Mouse (Mus musculus) hindbrain, embryonic 12.5 days (tissue): Measurements from ENCODE around the gene Pmel. TPM values are rescaled to one million over a fixed set of nuclear protein-coding genes. Genes with fewer than 3 reads are reported as not detected.

Source experiments
- ATAC-seq: fragments of 200-750 bp; cut with Nextera tagmentation; 2 replicates; pipeline ENCODE4 v1.8.0; 2017; ENCODE audit warnings: moderate TSS enrichment; ENCODE audit not compliant: low FRiP score
- H3K27ac ChIP-seq: fragments of 300-500 bp; sonication (generic); 2 replicates; pipeline ENCODE4 v1.5.1; 2016; ENCODE audit warnings: mild to moderate bottlenecking
- H3K27me3 ChIP-seq: fragments of 300-500 bp; sonication (generic); 2 replicates; pipeline ENCODE4 v1.6.1; 2016; ENCODE audit warnings: mild to moderate bottlenecking
- H3K36me3 ChIP-seq: fragments of 300-500 bp; sonication (generic); 2 replicates; pipeline ENCODE4 v1.6.1; 2016; ENCODE audit warnings: mild to moderate bottlenecking
- H3K4me1 ChIP-seq: fragments of 300-500 bp; sonication (generic); 2 replicates; pipeline ENCODE4 v1.6.1; 2016
- H3K4me2 ChIP-seq: fragments of 300-500 bp; sonication (generic); replicated peaks from 2 replicates; pipeline ENCODE4 v1.6.1; 2016; ENCODE audit warnings: mild to moderate bottlenecking
- H3K4me3 ChIP-seq: fragments of 300-500 bp; sonication (generic); 2 replicates; pipeline ENCODE4 v1.5.1; 2016; ENCODE audit warnings: mild to moderate bottlenecking
- H3K9ac ChIP-seq: fragments of 300-500 bp; sonication (generic); 2 replicates; pipeline ENCODE4 v1.6.1; 2016; ENCODE audit warnings: mild to moderate bottlenecking, moderate library complexity
- H3K9me3 ChIP-seq: fragments of 300-500 bp; sonication (generic); replicated peaks from 2 replicates; pipeline ENCODE4 v1.6.1; 2016; ENCODE audit warnings: mild to moderate bottlenecking
- WGBS: fragments of 180-500 bp; shearing (Covaris S2); methylation state at CpG from one replicate; pipeline ENCODE4 v1.1.7; 2016; 5-methylcytosine and 5-hydroxymethylcytosine counted together
- polyA plus RNA-seq: library from polyadenylated mRNA; unstranded; fragments of >200 nt; fragmentation: Nextera tagmentation; extraction: Ambion mirVana; gene quantifications from 2 replicates; pipeline ENCODE4 v1.2.1, GENCODE M21; 2016

Pmel gene
- polyA plus RNA-seq, result 3.5 and 6.0 TPM in 2 replicates

- Histone ChIP-seq H3K9me3 (no peaks in the 10 kb centered on the region), H3K4me2 (peak within 1 kb of the TSS; percentile 74), H3K36me3 (peaks cover 19% of the 10 kb centered on the region), H3K4me1 (peaks cover 12% of the 10 kb centered on the region), H3K9ac (peak within 1 kb of the TSS; percentile 65), H3K27me3 (0 out of 2 replicates have a peak, but pooled peaks cover 2% of the 10 kb centered on the region), H3K27ac (peak within 1 kb of the TSS; percentile 82), H3K4me3 (peak within 1 kb of the TSS; percentile 80)
- no peak for ATAC-seq
- 27% methylated on average over 4 of the region's 4 CpGs for WGBS
Measured at GRCm38 (mm10) chr10:128703895-128704294, at the start of gene Pmel. Gene Pmel (plus strand): TSS chr10:128704195.

- H3K36me3 ChIP-seq, result no peaks in the 10 kb centered on the region; the same call in 1 of the 2 replicates
- no peak for ATAC-seq
- WGBS, result 87% methylated on average over 3 of the region's 3 CpGs
- no peak overlapping the region for H3K4me3 ChIP-seq
- no peaks in the 10 kb centered on the region for H3K9me3 ChIP-seq
- no peak overlapping the region for H3K9ac ChIP-seq
- H3K4me2 ChIP-seq, result no peak overlapping the region
- H3K27me3 ChIP-seq, result no peaks in the 10 kb centered on the region
- no peak overlapping the region for H3K27ac ChIP-seq
- no peaks in the 10 kb centered on the region for H3K4me1 ChIP-seq
Measured at GRCm38 (mm10) chr10:128655254-128655653, 48.7 kb upstream of the Pmel start.

- WGBS, result 82% methylated on average over 1 of the region's 1 CpGs
- no peak for ATAC-seq
Measured at GRCm38 (mm10) chr10:128656731-128657130, 47.3 kb upstream of the Pmel start.

GRCm38 (mm10) chr10:128657844-128658243 is 46.2 kb upstream of the Pmel start:
- Histone ChIP-seq H3K4me1 (no peaks in the 10 kb centered on the region), H3K4me2 (no peak overlapping the region), H3K27ac (no peak overlapping the region), H3K36me3 (no peaks in the 10 kb centered on the region), H3K4me3 (no peak overlapping the region), H3K27me3 (no peaks in the 10 kb centered on the region), H3K9ac (no peak overlapping the region), H3K9me3 (no peaks in the 10 kb centered on the region)
- WGBS, result 61% methylated on average over 9 of the region's 9 CpGs
- ATAC-seq, result no peak

More at GRCm38 (mm10) chr10:128656731-128657130, 47.3 kb upstream of the Pmel start:
- H3K9ac ChIP-seq, result no peak overlapping the region
- H3K27ac ChIP-seq, result no peak overlapping the region
- H3K4me2 ChIP-seq, result no peak overlapping the region
- no peaks in the 10 kb centered on the region for H3K4me1 ChIP-seq
- H3K9me3 ChIP-seq, result no peaks in the 10 kb centered on the region
- H3K4me3 ChIP-seq, result no peak overlapping the region
- H3K27me3 ChIP-seq, result no peaks in the 10 kb centered on the region
- H3K36me3 ChIP-seq, result no peaks in the 10 kb centered on the region

DNA sequence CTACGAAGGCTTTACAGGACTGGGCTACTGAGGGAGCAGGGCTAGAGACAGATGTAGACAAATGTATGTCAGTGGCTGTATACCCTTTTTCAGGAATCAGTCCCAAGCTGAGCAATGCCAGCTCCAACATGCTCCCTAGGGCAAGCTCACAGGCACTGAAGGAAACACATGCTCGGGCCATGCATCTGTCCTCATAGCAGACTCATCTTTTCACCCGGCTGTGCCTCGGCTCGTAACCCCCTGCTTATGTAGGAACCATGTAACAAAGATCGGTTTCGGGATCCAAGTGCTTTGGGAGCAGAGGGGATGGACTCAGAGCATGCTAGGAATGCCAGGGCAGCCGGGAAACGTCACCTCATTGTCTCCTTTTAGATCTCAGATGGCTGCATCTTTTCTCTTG is 44.5 kb upstream of the Pmel start:
- no peak overlapping the region for H3K9ac ChIP-seq
- WGBS, result 55% methylated on average over 9 of the region's 9 CpGs
- ATAC-seq, result no peak

DNA sequence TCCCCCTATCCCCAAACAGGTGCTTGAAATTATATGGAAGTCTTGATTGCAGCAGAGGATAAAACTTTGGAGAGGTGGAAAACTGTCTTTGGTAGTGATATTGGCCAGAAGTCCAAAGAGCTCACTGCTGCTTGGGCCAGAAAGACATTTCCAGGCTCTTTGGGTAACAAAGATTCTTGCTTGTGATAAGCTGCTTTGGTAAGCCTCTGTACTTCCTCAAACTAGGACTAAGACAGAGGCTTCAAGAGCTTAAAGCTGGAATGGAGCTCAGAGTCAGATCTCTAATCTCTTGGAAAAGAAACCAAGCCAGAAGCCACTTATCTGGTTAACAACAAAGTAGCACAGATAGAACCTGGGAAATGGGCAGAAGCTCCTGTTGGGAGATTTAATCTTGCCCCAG is 41.5 kb upstream of the Pmel start:
- Histone ChIP-seq H3K4me2 (no peak overlapping the region), H3K4me3 (no peak overlapping the region), H3K36me3 (no peaks in the 10 kb centered on the region), H3K27ac (no peak overlapping the region), H3K4me1 (no peaks in the 10 kb centered on the region), H3K9ac (no peak overlapping the region), H3K9me3 (no peaks in the 10 kb centered on the region), H3K27me3 (no peaks in the 10 kb centered on the region)
- ATAC-seq, result no peak

More for the DNA sequence above, 44.5 kb upstream of the Pmel start:
- Histone ChIP-seq H3K9me3 (no peaks in the 10 kb centered on the region), H3K4me3 (no peak overlapping the region), H3K4me1 (no peaks in the 10 kb centered on the region), H3K27ac (no peak overlapping the region), H3K4me2 (no peak overlapping the region), H3K27me3 (no peaks in the 10 kb centered on the region), H3K36me3 (no peaks in the 10 kb centered on the region)

DNA sequence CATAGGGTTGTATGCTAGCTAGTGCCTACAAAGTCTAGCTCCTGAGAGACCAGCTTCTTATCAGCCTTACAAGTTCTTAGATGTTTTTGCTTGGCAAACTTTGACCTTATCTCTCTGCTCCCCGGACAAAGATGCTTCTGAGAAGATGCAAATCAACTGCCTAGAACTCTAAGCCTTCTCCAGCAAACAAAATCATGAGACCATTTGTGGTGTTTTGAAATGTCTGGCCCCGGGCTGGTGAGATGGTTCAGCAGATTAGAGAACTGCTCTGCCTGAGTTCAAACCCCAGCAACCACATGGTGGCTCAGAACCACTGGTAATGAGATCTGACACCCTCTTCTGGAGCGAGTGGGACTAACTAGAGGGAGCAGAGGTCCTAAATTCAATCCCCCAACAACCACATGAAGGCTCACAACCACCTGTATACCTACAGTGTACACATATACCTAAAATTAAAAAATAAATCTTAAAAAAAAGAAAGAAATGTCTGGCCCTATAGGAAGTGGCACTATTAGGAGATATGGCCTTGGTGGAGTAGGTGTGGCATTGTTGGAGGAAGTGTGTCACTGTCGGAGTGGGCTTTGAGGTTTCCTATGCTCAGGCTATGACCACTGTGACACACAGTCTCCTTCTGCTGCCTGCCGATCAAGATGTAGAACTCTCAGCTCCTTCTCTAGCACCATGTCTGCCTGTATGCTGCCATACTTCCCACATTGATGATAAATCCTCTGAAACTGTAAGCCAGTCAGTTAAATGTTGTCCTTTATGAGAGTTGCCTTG is 40.4 kb upstream of the Pmel start:
- Histone ChIP-seq H3K4me3 (no peak overlapping the region), H3K27me3 (no peaks in the 10 kb centered on the region), H3K4me1 (peaks cover 6% of the 10 kb centered on the region; the same call in 1 of the 2 replicates), H3K27ac (no peak overlapping the region), H3K9me3 (no peaks in the 10 kb centered on the region), H3K9ac (no peak overlapping the region), H3K4me2 (no peak overlapping the region), H3K36me3 (no peaks in the 10 kb centered on the region)
- WGBS, result 73% methylated on average over 5 of the region's 5 CpGs
- ATAC-seq, result no peak

DNA sequence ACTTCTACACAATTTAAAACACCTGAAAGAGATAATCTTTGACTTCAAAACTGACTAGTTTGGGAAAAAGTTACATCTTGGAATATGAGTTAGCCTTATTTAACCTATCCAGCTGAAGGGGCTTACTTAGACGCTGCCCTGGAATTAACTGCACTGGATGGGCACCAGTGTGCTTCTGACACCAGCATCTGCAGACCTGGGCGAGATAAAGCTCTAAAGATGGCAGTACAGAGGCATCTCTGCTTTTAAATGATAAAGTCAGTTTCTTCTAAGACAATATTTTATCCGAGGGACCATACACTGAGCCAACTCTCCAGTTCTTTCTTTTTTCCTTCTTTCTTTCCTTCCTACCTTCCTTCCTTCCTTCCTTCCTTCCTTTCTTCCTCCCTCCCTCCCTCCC is 39.2 kb upstream of the Pmel start:
- Histone ChIP-seq H3K27ac (no peak overlapping the region), H3K27me3 (no peaks in the 10 kb centered on the region), H3K4me2 (no peak overlapping the region), H3K9me3 (no peaks in the 10 kb centered on the region), H3K4me3 (no peak overlapping the region), H3K9ac (no peak overlapping the region), H3K4me1 (peaks cover 9% of the 10 kb centered on the region; the same call in 1 of the 2 replicates), H3K36me3 (no peaks in the 10 kb centered on the region)
- 78% methylated on average over 3 of the region's 3 CpGs for WGBS
- no peak for ATAC-seq

DNA sequence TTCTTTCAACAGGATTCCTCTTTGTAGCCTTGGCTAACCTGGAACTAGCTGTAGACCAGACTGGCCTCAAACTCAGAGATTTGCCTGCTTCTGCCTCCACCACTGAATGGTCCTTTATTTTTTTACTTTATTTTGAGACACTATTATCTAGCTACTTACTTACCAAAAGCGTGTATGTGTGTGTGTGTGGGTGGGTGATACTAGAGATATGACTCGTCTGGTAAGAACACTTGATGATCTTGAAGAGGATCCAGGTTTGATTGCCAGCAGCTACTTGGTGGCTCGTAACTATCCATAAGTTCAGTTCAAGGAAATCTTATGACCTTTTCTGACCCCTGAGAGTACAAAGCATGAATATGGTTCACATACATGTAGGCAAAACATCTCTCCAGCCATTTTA is 38.7 kb upstream of the Pmel start:
- H3K9me3 ChIP-seq, result no peaks in the 10 kb centered on the region
- no peak overlapping the region for H3K27ac ChIP-seq
- 93% methylated on average over 3 of the region's 3 CpGs for WGBS
- peaks cover 9% of the 10 kb centered on the region; the same call in 1 of the 2 replicates for H3K4me1 ChIP-seq
- H3K9ac ChIP-seq, result no peak overlapping the region
- ATAC-seq, result no peak
- H3K36me3 ChIP-seq, result no peaks in the 10 kb centered on the region
- no peak overlapping the region for H3K4me3 ChIP-seq
- no peaks in the 10 kb centered on the region for H3K27me3 ChIP-seq
- no peak overlapping the region for H3K4me2 ChIP-seq

DNA sequence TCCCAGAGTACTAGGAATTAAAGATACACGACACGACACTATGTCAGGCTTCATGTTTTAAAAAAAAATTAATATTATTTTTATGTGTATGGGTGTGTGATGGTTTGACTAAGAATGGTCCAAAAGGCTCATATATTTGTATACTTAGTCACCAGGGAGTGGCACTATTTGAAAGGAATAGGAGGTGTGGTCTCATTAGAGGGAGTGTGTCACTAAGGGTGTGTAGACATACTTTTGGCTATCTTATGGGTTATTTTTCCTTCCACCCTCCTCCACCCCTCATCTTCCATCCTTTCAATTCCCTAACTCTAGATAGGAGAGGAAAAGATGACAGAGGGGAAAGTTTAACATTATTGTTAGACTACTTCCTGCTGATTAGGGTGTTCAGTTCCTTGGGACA is 38.2 kb upstream of the Pmel start:
- Histone ChIP-seq H3K36me3 (0 out of 2 replicates have a peak, but pooled peaks cover 3% of the 10 kb centered on the region), H3K9ac (no peak overlapping the region), H3K4me3 (no peak overlapping the region), H3K27ac (no peak overlapping the region), H3K4me1 (peaks cover 9% of the 10 kb centered on the region; the same call in 1 of the 2 replicates), H3K4me2 (no peak overlapping the region), H3K9me3 (no peaks in the 10 kb centered on the region), H3K27me3 (no peaks in the 10 kb centered on the region)
- WGBS, result 98% methylated on average over 2 of the region's 2 CpGs
- no peak for ATAC-seq

- under 1% methylated on average over 42 of the region's 42 CpGs for WGBS
- Histone ChIP-seq H3K9ac (peak overlapping the region; percentile 78), H3K9me3 (no peaks in the 10 kb centered on the region), H3K36me3 (0 out of 2 replicates have a peak, but pooled peaks cover 10% of the 10 kb centered on the region), H3K4me1 (peaks cover 18% of the 10 kb centered on the region), H3K27me3 (peaks cover 7% of the 10 kb centered on the region; the same call in 1 of the 2 replicates), H3K27ac (0 out of 2 replicates have a peak overlapping the region, but pooled peaks have one; percentile 19), H3K4me3 (peak overlapping the region; percentile 65), H3K4me2 (peak overlapping the region; percentile 55)
- ATAC-seq, result peak; percentile 46
Measured at GRCm38 (mm10) chr10:128668790-128669672, 35.0 kb upstream of the Pmel start.

GRCm38 (mm10) chr10:128671148-128671547 is 32.8 kb upstream of the Pmel start:
- 90% methylated on average over 9 of the region's 9 CpGs for WGBS
- peaks cover 21% of the 10 kb centered on the region for H3K4me1 ChIP-seq

More at GRCm38 (mm10) chr10:128671148-128671547, 32.8 kb upstream of the Pmel start:
- no peak for ATAC-seq
- Histone ChIP-seq H3K27me3 (peaks cover 7% of the 10 kb centered on the region; the same call in 1 of the 2 replicates), H3K4me3 (no peak overlapping the region), H3K9me3 (no peaks in the 10 kb centered on the region), H3K36me3 (0 out of 2 replicates have a peak, but pooled peaks cover 10% of the 10 kb centered on the region), H3K4me2 (no peak overlapping the region), H3K9ac (no peak overlapping the region), H3K27ac (no peak overlapping the region)
